Mouse (Mus musculus) small intestine, adult 2 months (tissue): ENCODE results near the gene Gm6169.

Experiments used
- CTCF ChIP-seq: fragments of 200-500 bp; IDR thresholded peaks from 2 replicates; pipeline ENCODE4 v1.5.1; 2012; ENCODE audit warnings: low read depth, mild to moderate bottlenecking, control low read depth, inconsistent platforms, low read length, moderate library complexity, mixed read lengths; ENCODE audit not compliant: insufficient replicate concordance, insufficient read length; ENCODE audit errors: extremely low read depth
- POLR2A ChIP-seq: fragments of 200-500 bp; IDR thresholded peaks from 2 replicates; pipeline ENCODE4 v1.6.1; 2012; ENCODE audit warnings: low read depth, mild to moderate bottlenecking, control low read depth, inconsistent platforms, low read length, moderate library complexity

DNA sequence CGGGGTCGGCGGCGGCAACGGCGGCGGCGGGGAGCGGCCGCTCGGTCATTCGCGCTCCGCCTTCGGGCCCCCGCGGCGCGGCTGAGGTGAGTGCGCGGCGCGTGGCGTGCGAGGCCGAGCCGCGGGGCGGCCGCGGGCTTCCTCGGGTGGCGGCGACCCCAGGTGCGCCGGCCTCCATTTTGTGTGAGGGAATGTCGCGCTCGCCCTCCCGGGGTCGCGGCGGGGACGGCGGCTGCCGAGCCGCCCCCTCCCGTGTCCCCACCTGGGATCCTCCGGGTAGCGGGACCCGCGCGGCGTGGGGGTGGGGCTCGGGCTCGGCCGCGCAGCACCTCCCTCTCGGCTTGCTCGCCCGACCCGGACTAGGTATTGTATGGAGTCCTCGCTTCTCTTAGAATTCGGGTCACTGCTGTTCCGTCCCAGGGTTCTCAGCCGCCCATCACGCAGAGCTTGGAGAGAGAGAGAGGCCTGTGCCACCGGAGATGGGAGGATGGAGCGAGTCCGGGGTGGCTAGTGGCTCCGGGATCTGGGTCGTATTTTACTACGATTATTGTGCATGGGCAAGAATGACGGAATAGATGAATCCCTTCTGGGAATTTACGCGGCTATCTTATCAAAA, 27.3 kb downstream of the Gm6169 start:
- no peak for TF ChIP-seq POLR2A
- no peak for TF ChIP-seq CTCF
